Mouse (Mus musculus) gastrocnemius, postnatal 36 days (tissue): ENCODE results near the gene Cd180. TPM values are rescaled to one million over a fixed set of nuclear protein-coding genes. Genes with fewer than 3 reads are reported as not detected.

ENCODE experiments used
- DNase-seq, 2 experiments: peaks; one replicate each; pipeline ENCODE4 v3.0.0; 2022
- intact Hi-C: fragments of 180-260 bp; cut with DNase I; formaldehyde crosslinking; loops from one replicate; pipeline ENCODE4 v1.15.1; 2025
- total RNA-seq, 2 experiments: library from RNA; stranded (reverse); gene quantifications; 2 replicates each; pipeline ENCODE4 v1.2.3; 2021

Gene Cd180
- total RNA-seq, 2 experiments from 2014 or later: 0.27 to 0.28 TPM

GRCm38 (mm10) chr13:102768512-102768911 is 75.2 kb downstream of the Cd180 start:
- DNase-seq: no peak
- intact Hi-C loops: no loop called here

- intact Hi-C loops: no loop called here
Observed at GRCm38 (mm10) chr13:102770194-102770593, 76.8 kb downstream of the Cd180 start.

GRCm38 (mm10) chr13:102773169-102773568 is 79.8 kb downstream of the Cd180 start:
- intact Hi-C loops: no loop called here
- DNase-seq: no peak

More at GRCm38 (mm10) chr13:102770194-102770593, 76.8 kb downstream of the Cd180 start:
- DNase-seq: no peak

GRCm38 (mm10) chr13:102774786-102775201 is 81.4 kb downstream of the Cd180 start:
- no peak for DNase-seq
- intact Hi-C loops: no loop called here

GRCm38 (mm10) chr13:102775506-102775905 is 82.1 kb downstream of the Cd180 start:
- intact Hi-C loops: no loop called here
- no peak for DNase-seq

- intact Hi-C loops: no loop called here
- DNase-seq: no peak
Observed at GRCm38 (mm10) chr13:102778859-102779258, 85.5 kb downstream of the Cd180 start.

GRCm38 (mm10) chr13:102779275-102779674 is 85.9 kb downstream of the Cd180 start:
- DNase-seq: no peak

GRCm38 (mm10) chr13:102783531-102784310 is 90.4 kb downstream of the Cd180 start:
- DNase-seq: no peak
- intact Hi-C loops: no loop called here

More at GRCm38 (mm10) chr13:102779275-102779674, 85.9 kb downstream of the Cd180 start:
- intact Hi-C loops: no loop called here

- DNase-seq: no peak
- intact Hi-C loops: no loop called here
Observed at GRCm38 (mm10) chr13:102786666-102787230, 93.4 kb downstream of the Cd180 start.
